ENCODE assay signal across 23 mouse cellular contexts in genomic region chr10:105153789-105154188, GRCm38 (mm10).
A peak's percentile ranks its signal among the peaks of the same experiment; 100 is the strongest.
DNase-seq lines count a peak whose midpoint lies in the region; ATAC-seq and TF ChIP-seq lines count a peak whose summit lies in the region.
"Had no signal": no experiment of that assay in that cellular context is flagged by ENCODE, and none has a peak within 500 bp of the region (broad histone marks: within the 10 kb centered on the region; RNA-seq: fewer than 3 reads in every experiment).

No protein-coding gene starts in this region.

- TF ChIP-seq EP300 in stomach, postnatal 0 days (optimal IDR thresholded peaks at IDR 0.05): no peak

- no peaks in the 10 kb centered on the region for H3K4me1 ChIP-seq in forebrain, embryonic 11.5 days (replicated peaks; ENCODE audit: control insufficient read depth, insufficient read depth, low read length)
- H3K4me1 ChIP-seq in forebrain, embryonic 15.5 days: no peaks in the 10 kb centered on the region
- no peaks in the 10 kb centered on the region for H3K4me1 ChIP-seq in hindbrain, embryonic 11.5 days (replicated peaks; ENCODE audit: control insufficient read depth, insufficient read depth, low read length)
- H3K4me1 ChIP-seq in hindbrain, embryonic 10.5 days (replicated peaks): no peaks in the 10 kb centered on the region
- no peaks in the 10 kb centered on the region for H3K4me1 ChIP-seq in midbrain, embryonic 11.5 days (ENCODE audit: control insufficient read depth, insufficient read depth, low read length)
- no peaks in the 10 kb centered on the region for H3K4me1 ChIP-seq in midbrain, embryonic 16.5 days (ENCODE audit: control insufficient read depth, insufficient read depth, low read length)
- H3K4me1 ChIP-seq in stomach, embryonic 14.5 days (ENCODE audit: control insufficient read depth, insufficient read depth, low read length): no peaks in the 10 kb centered on the region
- no peaks in the 10 kb centered on the region for H3K4me1 ChIP-seq in stomach, postnatal 0 days (replicated peaks; ENCODE audit: control insufficient read depth, insufficient read depth)
- H3K4me1 ChIP-seq: embryonic facial prominence, embryonic 13.5 days; embryonic facial prominence, embryonic 15.5 days; forebrain, embryonic 13.5 days had no signal

- H3K9ac ChIP-seq in forebrain, embryonic 11.5 days (ENCODE audit: low read length): no peak overlapping the region
- no peak overlapping the region for H3K9ac ChIP-seq in forebrain, embryonic 15.5 days (replicated peaks)
- H3K9ac ChIP-seq in hindbrain, embryonic 11.5 days (ENCODE audit: low read depth, low read length): no peak overlapping the region
- no peak overlapping the region for H3K9ac ChIP-seq in midbrain, embryonic 11.5 days (ENCODE audit: low read length)
- H3K9ac ChIP-seq in midbrain, embryonic 16.5 days (ENCODE audit: low read depth, low read length): no peak overlapping the region
- no peak overlapping the region for H3K9ac ChIP-seq in stomach, embryonic 14.5 days (replicated peaks; ENCODE audit: low read depth, low read length)
- no peak overlapping the region for H3K9ac ChIP-seq in stomach, postnatal 0 days (ENCODE audit: low read length)
- H3K9ac ChIP-seq: embryonic facial prominence, embryonic 13.5 days; embryonic facial prominence, embryonic 15.5 days; forebrain, embryonic 13.5 days had no signal

- TF ChIP-seq CTCF in stomach, postnatal 0 days (IDR thresholded peaks at IDR 0.05; ENCODE audit: low read depth): no peak

- peak; percentile 53; the same call in 1 of the 2 replicates for ATAC-seq in forebrain, embryonic 11.5 days (replicated peaks; ENCODE audit: low FRiP score)
- no peak for ATAC-seq in forebrain, embryonic 15.5 days (replicated peaks)
- ATAC-seq in hindbrain, embryonic 11.5 days (ENCODE audit: low FRiP score): 0 out of 2 replicates have a peak, but pooled peaks have one; percentile 17
- 0 out of 2 replicates have a peak, but pooled peaks have one; percentile 19 for ATAC-seq in midbrain, embryonic 11.5 days (ENCODE audit: low FRiP score)
- ATAC-seq in midbrain, embryonic 16.5 days: no peak
- ATAC-seq in stomach, embryonic 14.5 days (ENCODE audit: insufficient number of reproducible peaks, insufficient read depth, low FRiP score, low read depth): 0 out of 2 replicates have a peak, but pooled peaks have one; percentile 23
- no peak for ATAC-seq in stomach, postnatal 0 days (ENCODE audit: low FRiP score, low TSS enrichment)
- ATAC-seq: forebrain, embryonic 13.5 days; forebrain, embryonic 16.5 days had no signal

- no peaks in the 10 kb centered on the region for H3K27me3 ChIP-seq in forebrain, embryonic 11.5 days (ENCODE audit: control insufficient read depth, insufficient read depth, low read length)
- no peaks in the 10 kb centered on the region for H3K27me3 ChIP-seq in forebrain, embryonic 15.5 days
- no peaks in the 10 kb centered on the region for H3K27me3 ChIP-seq in hindbrain, embryonic 11.5 days (ENCODE audit: control insufficient read depth, insufficient read depth, low read length)
- no peaks in the 10 kb centered on the region for H3K27me3 ChIP-seq in hindbrain, embryonic 10.5 days (ENCODE audit: insufficient read depth, poor library complexity, severe bottlenecking)
- H3K27me3 ChIP-seq in midbrain, embryonic 11.5 days (ENCODE audit: control insufficient read depth, insufficient read depth, low read length): no peaks in the 10 kb centered on the region
- no peaks in the 10 kb centered on the region for H3K27me3 ChIP-seq in midbrain, embryonic 16.5 days (ENCODE audit: control insufficient read depth, insufficient read depth, low read depth, low read length)
- no peaks in the 10 kb centered on the region for H3K27me3 ChIP-seq in stomach, embryonic 14.5 days (ENCODE audit: control insufficient read depth, insufficient read depth, low read length)
- H3K27me3 ChIP-seq in stomach, postnatal 0 days (ENCODE audit: control insufficient read depth, insufficient read depth, low read length): no peaks in the 10 kb centered on the region
- H3K27me3 ChIP-seq: embryonic facial prominence, embryonic 13.5 days; embryonic facial prominence, embryonic 15.5 days; forebrain, embryonic 13.5 days had no signal

- DNase-seq in forebrain, embryonic 11.5 days (ENCODE audit: low spot score): no peak
- DNase-seq in hindbrain, embryonic 11.5 days (ENCODE audit: low spot score): no peak
- DNase-seq in hindbrain, embryonic 10.5 days (ENCODE audit: low spot score): no peak
- DNase-seq in midbrain, embryonic 11.5 days (ENCODE audit: low spot score, missing footprints): no peak
- DNase-seq in stomach, postnatal 0 days (ENCODE audit: low spot score): no peak
- DNase-seq: adrenal gland, adult 2 months; adrenal gland, postnatal 10 days; adrenal gland, postnatal 25 days; cerebellum, adult 11 months; cerebellum, adult 18-20 months; cerebellum, adult 8-10 months; cerebellum, adult 9-11 months; cerebellum, postnatal 14 days; cerebellum, postnatal 36 days; embryo, embryonic 11 days had no signal

- no peaks in the 10 kb centered on the region for H3K36me3 ChIP-seq in forebrain, embryonic 11.5 days (ENCODE audit: control insufficient read depth, insufficient read depth, low read length)
- no peaks in the 10 kb centered on the region for H3K36me3 ChIP-seq in forebrain, embryonic 15.5 days
- no peaks in the 10 kb centered on the region for H3K36me3 ChIP-seq in hindbrain, embryonic 11.5 days (ENCODE audit: control insufficient read depth, insufficient read depth, low read length)
- H3K36me3 ChIP-seq in hindbrain, embryonic 10.5 days: no peaks in the 10 kb centered on the region
- H3K36me3 ChIP-seq in midbrain, embryonic 11.5 days (ENCODE audit: control insufficient read depth, insufficient read depth, low read length): no peaks in the 10 kb centered on the region
- H3K36me3 ChIP-seq in midbrain, embryonic 16.5 days (ENCODE audit: control insufficient read depth, insufficient read depth, low read length): no peaks in the 10 kb centered on the region
- no peaks in the 10 kb centered on the region for H3K36me3 ChIP-seq in stomach, embryonic 14.5 days (ENCODE audit: control insufficient read depth, insufficient read depth, low read length)
- H3K36me3 ChIP-seq in stomach, postnatal 0 days (ENCODE audit: control insufficient read depth, insufficient read depth, low read length): no peaks in the 10 kb centered on the region
- H3K36me3 ChIP-seq: embryonic facial prominence, embryonic 13.5 days; embryonic facial prominence, embryonic 15.5 days had no signal

- H3K9me3 ChIP-seq in forebrain, embryonic 11.5 days (ENCODE audit: control insufficient read depth, low read length): no peaks in the 10 kb centered on the region
- H3K9me3 ChIP-seq in forebrain, embryonic 15.5 days: no peaks in the 10 kb centered on the region
- H3K9me3 ChIP-seq in hindbrain, embryonic 11.5 days (ENCODE audit: control insufficient read depth, low read length): no peaks in the 10 kb centered on the region
- no peaks in the 10 kb centered on the region for H3K9me3 ChIP-seq in hindbrain, embryonic 10.5 days
- no peaks in the 10 kb centered on the region for H3K9me3 ChIP-seq in midbrain, embryonic 11.5 days (ENCODE audit: control insufficient read depth, low read length)
- no peaks in the 10 kb centered on the region for H3K9me3 ChIP-seq in midbrain, embryonic 16.5 days (replicated peaks; ENCODE audit: control insufficient read depth, low read length, poor library complexity, severe bottlenecking)
- H3K9me3 ChIP-seq in stomach, embryonic 14.5 days (ENCODE audit: control insufficient read depth, low read depth, low read length): no peaks in the 10 kb centered on the region
- H3K9me3 ChIP-seq in stomach, postnatal 0 days (ENCODE audit: control insufficient read depth, low read length): no peaks in the 10 kb centered on the region
- H3K9me3 ChIP-seq: embryonic facial prominence, embryonic 13.5 days; embryonic facial prominence, embryonic 15.5 days; forebrain, embryonic 13.5 days had no signal

- H3K4me3 ChIP-seq in forebrain, embryonic 11.5 days (ENCODE audit: low read depth, low read length): no peak overlapping the region
- H3K4me3 ChIP-seq in forebrain, embryonic 15.5 days: no peak overlapping the region
- H3K4me3 ChIP-seq in hindbrain, embryonic 11.5 days (ENCODE audit: low read depth, low read length): no peak overlapping the region
- H3K4me3 ChIP-seq in hindbrain, embryonic 10.5 days: no peak overlapping the region
- H3K4me3 ChIP-seq in midbrain, embryonic 11.5 days (ENCODE audit: low read depth, low read length): no peak overlapping the region
- H3K4me3 ChIP-seq in midbrain, embryonic 16.5 days (ENCODE audit: low read depth, low read length): no peak overlapping the region
- no peak overlapping the region for H3K4me3 ChIP-seq in stomach, embryonic 14.5 days (ENCODE audit: low read depth, low read length)
- no peak overlapping the region for H3K4me3 ChIP-seq in stomach, postnatal 0 days (ENCODE audit: low read depth, low read length)
- H3K4me3 ChIP-seq: embryonic facial prominence, embryonic 13.5 days; embryonic facial prominence, embryonic 15.5 days; erythroblast, embryonic 14.5 days; forebrain, embryonic 13.5 days had no signal

- no peak overlapping the region for H3K4me2 ChIP-seq in forebrain, embryonic 11.5 days (ENCODE audit: low read depth, low read length, severe bottlenecking)
- H3K4me2 ChIP-seq in forebrain, embryonic 15.5 days (replicated peaks): no peak overlapping the region
- no peak overlapping the region for H3K4me2 ChIP-seq in hindbrain, embryonic 11.5 days (replicated peaks; ENCODE audit: low read depth, low read length)
- no peak overlapping the region for H3K4me2 ChIP-seq in midbrain, embryonic 11.5 days
- no peak overlapping the region for H3K4me2 ChIP-seq in midbrain, embryonic 16.5 days (ENCODE audit: low read length)
- no peak overlapping the region for H3K4me2 ChIP-seq in stomach, embryonic 14.5 days (replicated peaks; ENCODE audit: low read depth, low read length)
- H3K4me2 ChIP-seq in stomach, postnatal 0 days (replicated peaks; ENCODE audit: low read depth): no peak overlapping the region
- H3K4me2 ChIP-seq: embryonic facial prominence, embryonic 13.5 days; embryonic facial prominence, embryonic 15.5 days; forebrain, embryonic 13.5 days had no signal

- no peak overlapping the region for H3K27ac ChIP-seq in forebrain, embryonic 11.5 days (ENCODE audit: low read depth, low read length)
- no peak overlapping the region for H3K27ac ChIP-seq in forebrain, embryonic 15.5 days (replicated peaks)
- H3K27ac ChIP-seq in hindbrain, embryonic 11.5 days (ENCODE audit: low read depth, low read length): no peak overlapping the region
- H3K27ac ChIP-seq in hindbrain, embryonic 10.5 days: no peak overlapping the region
- H3K27ac ChIP-seq in midbrain, embryonic 11.5 days (ENCODE audit: low read depth, low read length): no peak overlapping the region
- no peak overlapping the region for H3K27ac ChIP-seq in midbrain, embryonic 16.5 days (ENCODE audit: low read length)
- no peak overlapping the region for H3K27ac ChIP-seq in stomach, embryonic 14.5 days (ENCODE audit: low read length)
- H3K27ac ChIP-seq in stomach, postnatal 0 days (replicated peaks): no peak overlapping the region
- H3K27ac ChIP-seq: embryonic facial prominence, embryonic 13.5 days; embryonic facial prominence, embryonic 15.5 days; forebrain, embryonic 13.5 days had no signal

Comparison
In these comparisons a context has a peak if more than half of its experiments do, and no peak if none do; other contexts are left out.
1. ATAC-seq: peak in forebrain, embryonic 11.5 days (single experiment), hindbrain, embryonic 11.5 days (single experiment), midbrain, embryonic 11.5 days (single experiment) and stomach, embryonic 14.5 days (single experiment); none in forebrain, embryonic 15.5 days (single experiment), midbrain, embryonic 16.5 days (single experiment) and stomach, postnatal 0 days (single experiment).